Mouse (Mus musculus) brain, embryonic 18.5 days (tissue): ENCODE data around the gene Ppp1r13b.
A peak's percentile ranks its signal among the peaks of the same experiment; 100 is the strongest.

Experiments used
- DNase-seq: peaks from one replicate; pipeline ENCODE4 v3.0.0-alpha.2; 2012; ENCODE audit warnings: low read depth, low spot score

Ppp1r13b gene

GRCm38 (mm10) chr12:111916514-111917217 is 8.8 kb upstream of the Ppp1r13b start:
- DNase-seq = no peak

- no peak for DNase-seq
Measured at GRCm38 (mm10) chr12:111915781-111916180, 7.9 kb upstream of the Ppp1r13b start.

- no peak for DNase-seq
Measured at GRCm38 (mm10) chr12:111914031-111914430, 6.1 kb upstream of the Ppp1r13b start.

- DNase-seq = no peak
Measured at GRCm38 (mm10) chr12:111912802-111913201, 4.9 kb upstream of the Ppp1r13b start.

DNA sequence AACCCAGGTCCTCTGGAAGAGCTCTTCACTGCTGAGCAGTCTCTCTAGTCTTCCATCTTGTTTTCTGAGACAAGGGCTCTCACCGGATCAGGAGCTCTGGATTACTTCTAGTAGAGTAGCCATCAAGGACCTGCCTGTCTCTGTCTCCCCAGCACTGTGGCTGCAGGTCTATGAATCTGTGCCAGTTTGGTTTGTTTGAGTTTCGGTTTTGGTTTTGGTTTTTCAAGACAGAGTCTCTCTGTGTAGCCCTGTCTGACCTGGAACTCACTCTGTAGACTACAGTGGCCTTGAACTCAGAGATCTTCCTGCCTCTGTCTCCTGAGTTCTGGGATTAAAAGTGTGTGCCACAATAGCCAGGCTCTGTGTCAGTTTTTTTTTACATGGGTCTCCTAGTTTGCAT is 3.9 kb upstream of the Ppp1r13b start:
- no peak for DNase-seq

DNA sequence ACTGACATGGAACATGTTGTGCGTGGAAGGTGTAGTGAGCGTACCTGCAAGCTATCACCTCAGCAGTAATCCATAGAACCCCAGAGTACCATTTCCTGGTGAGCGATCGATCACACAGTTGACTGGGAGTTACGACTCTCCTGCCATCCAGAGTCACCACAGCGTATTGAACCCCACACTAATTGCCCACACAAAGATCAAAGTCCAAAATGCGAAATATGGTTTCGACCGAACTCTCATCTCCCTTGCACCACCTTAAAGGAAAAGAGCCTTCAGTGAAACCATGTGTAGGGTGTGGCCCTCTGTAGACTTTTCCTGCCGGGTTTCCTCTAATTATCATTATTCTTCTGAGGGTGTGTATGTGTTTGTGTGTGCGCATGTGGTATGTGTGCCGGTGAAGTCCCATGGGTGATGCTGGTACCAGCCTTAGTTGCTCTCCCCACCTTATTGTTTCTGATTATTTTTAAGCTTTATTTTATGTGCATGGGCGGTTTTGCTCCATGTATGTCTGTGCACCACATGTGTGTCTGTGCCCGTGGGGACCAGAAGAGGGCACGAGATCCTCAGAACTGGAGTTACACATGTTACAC is 3.4 kb upstream of the Ppp1r13b start:
- DNase-seq = no peak

- DNase-seq = no peak
Measured at GRCm38 (mm10) chr12:111908997-111909550, 1.2 kb upstream of the Ppp1r13b start.

GRCm38 (mm10) chr12:111907421-111907891 is 454 bp downstream of the Ppp1r13b start:
- DNase-seq = no peak

DNA sequence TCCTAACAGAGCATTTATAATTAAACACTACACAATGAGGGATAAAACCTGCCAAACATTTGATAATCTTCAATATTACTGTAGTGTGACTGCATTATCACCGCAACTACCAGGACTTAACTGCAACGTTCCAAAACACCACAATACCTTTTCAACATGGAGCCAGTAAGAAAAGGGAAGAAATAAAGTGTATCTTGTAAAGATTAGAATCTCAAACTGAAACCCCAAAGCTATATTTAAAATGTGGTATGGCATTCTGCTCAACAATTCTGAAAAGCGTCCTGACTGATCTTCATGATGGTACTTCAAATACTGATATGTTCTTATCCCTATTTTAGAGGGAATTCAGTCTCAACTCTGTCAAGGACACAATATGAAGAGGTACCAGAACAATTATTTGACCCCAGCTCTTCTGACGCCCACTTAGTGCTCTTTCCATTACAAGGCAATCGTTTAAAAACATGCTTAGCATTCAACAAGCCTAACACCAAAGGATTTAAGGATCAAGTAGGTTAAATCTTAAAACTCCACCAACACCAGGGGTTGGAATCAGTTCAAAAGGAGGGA is 1.5 kb downstream of the Ppp1r13b start:
- DNase-seq = no peak

GRCm38 (mm10) chr12:111902488-111902887 is 5.4 kb downstream of the Ppp1r13b start:
- no peak for DNase-seq

DNA sequence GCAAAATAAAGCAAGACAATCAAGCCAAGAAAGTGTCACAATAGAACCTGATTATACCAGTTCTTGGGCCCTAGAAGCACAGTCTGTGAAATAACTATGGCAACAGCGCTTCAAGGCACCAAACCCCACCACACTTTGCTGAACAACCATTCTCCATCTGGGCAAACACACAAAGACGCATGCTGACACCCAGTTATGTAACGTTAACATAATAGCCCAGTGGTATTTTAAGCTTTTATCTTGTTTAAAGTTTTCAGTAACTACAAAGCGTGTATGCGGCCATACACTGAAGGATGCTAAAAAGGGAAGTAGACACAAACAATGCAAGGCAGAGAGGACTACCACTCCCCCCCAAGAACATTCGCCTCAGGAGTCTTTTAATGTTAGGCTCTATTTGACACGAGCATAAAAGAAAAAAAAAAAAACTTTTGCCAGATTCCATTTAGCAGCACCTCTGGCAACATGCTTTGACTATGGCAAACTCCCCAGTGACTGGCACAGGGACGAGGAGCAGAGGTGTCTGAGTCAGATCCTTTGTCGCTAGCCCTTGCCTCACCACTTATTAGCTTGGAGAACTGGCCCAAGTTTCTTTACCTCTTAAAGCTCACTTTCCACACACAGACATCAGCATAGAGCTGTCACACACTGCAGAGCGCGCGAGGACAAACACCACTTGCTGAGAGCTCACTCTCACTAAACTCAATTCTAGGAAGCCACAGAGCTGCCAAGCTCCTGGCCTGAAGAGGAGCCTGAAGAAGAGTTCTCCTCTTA is 6.6 kb downstream of the Ppp1r13b start:
- peak; percentile 52 for DNase-seq

DNA sequence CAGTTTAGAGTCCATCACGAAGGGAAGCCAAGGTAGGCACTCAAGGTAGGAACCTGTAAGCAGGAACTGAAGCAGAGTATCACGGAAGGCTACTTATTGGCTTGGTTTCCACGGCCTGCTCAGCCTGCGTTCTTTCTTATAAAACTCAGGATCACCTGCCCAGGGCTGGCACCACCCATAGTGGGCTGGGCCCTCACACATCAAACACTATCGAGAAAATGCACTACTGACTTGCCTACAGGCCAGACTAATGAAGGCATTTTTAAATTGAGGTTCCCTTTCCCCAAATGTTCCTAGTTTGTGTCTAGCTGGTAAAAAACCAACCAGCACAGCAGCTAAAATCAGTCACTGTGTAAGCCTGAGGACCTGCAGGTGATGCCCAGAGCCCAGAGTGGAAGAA is 8.3 kb downstream of the Ppp1r13b start:
- no peak for DNase-seq

DNA sequence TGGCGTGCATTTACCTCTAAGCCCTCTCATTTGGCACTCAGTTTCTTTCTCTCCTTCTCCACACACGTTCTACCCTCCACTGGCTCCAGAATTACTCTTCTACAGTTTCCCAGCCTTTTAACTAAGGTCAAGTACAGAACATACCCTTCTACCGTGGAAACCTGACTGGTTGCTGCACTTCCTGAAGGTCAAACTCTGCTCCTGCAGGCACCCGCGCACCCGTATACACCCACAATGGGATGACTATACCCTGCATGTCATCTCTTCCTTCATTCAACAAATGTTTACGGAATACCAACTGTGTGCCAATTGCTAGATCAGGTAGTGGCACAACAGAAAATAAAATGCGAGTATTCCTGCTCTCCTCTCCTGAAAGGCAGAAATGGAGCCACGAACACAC is 9.2 kb downstream of the Ppp1r13b start:
- DNase-seq = no peak

DNA sequence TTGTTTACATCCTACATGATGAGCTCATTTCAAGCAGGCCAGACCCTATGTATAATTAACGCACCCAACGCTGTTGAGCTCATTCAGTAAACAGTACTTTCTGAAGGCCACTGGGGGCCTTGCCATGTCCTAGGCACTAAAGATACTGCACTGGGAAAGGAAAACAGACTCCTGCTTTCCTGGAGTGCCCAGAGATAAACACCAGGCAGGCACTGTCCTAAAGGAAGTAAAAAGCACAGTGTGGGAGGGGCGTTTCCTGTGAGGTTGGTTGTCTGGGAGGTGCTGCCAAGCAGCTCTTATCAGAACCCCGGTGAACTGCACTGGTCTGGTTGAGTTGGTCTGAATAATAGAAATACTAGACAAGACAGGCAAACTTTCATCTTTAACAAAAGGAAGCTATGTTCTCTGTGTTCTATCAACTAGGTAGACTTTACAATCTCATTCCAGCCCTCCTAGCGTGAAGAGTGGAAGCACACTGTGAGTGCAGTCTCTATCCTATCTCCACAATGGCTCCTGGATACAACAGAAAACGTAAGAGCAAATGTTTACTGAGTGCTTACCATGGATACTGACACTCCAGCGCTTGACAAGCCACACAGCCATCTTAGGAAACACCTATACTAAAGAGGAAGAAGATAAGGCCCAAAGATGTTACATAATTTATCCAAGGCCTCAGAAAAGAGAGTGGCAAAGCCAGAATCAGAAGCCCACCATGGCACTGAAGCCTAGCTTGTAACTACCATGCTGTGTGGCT is 10.8 kb downstream of the Ppp1r13b start:
- DNase-seq = no peak

DNA sequence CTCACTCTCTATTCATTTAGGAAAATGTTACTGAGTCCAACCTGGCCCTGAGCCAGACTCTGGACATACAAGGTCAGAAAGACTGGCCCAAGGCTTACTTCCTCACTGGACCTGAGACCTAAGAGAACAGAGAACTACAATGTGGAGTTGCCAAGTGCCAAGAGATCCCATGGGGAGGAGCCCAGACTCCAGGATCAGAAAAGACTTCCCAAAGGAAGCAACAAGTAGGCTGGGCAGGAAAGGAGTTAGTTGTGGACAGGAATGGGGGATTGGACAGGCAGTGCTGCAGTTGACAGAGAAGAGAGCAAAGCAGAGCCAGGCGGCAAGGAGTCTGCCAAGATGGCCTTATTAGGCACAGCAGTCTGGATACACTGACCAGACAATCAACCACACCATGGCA is 13.8 kb downstream of the Ppp1r13b start:
- DNase-seq = no peak

GRCm38 (mm10) chr12:111892981-111893380 is 14.9 kb downstream of the Ppp1r13b start:
- no peak for DNase-seq

DNA sequence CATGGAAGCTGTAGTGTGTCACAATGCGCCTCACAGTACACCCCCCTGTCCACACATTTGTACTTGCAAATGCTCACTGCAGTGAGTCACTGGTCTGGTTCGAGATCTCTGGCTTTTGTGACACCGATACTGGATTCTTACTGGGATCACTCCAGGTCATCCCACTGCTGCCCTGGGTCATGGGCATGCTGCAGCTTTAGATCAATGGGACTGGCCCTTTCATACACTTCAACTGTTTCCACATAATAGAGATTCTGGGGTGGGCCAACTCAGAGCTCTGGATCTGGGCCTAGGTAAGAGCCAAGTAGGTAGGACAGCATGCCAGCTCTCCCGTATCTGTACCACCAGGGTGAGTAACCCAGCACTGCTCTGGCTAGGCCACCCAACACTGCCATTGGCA is 16.1 kb downstream of the Ppp1r13b start:
- no peak for DNase-seq

- DNase-seq = no peak
Measured at GRCm38 (mm10) chr12:111889251-111889650, 18.7 kb downstream of the Ppp1r13b start.

- no peak for DNase-seq
Measured at GRCm38 (mm10) chr12:111888303-111888864, 19.5 kb downstream of the Ppp1r13b start.

DNA sequence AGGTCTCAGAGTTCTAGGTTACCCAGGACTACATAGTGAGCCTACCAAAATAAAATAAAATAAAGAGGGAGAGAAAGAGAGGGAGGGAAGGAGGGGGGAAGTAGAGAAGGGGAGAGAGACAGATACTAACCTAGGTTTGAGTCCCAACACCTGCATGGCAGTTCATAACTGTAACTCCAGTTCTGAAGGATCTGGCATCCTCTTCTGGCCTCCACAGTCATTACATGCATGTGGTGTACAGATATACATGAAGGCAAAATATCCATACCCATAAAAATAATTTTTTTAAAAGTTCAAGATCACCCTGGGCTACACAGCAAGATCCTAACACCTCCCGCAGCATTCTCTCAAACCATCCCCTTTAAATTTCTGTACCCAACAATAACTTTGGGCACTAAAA is 20.9 kb downstream of the Ppp1r13b start:
- no peak for DNase-seq

- DNase-seq = no peak
Measured at GRCm38 (mm10) chr12:111882852-111883251, 25.1 kb downstream of the Ppp1r13b start.
